Mouse (Mus musculus) erythroblast, embryonic 14.5 days (primary cell): ENCODE measurements around the gene Klhl22.

Experiments used
- GATA1 ChIP-seq: IDR thresholded peaks from 2 replicates; pipeline ENCODE4 v1.6.1; 2012; ENCODE audit warnings: low read length, inconsistent platforms, mixed read lengths
- TAL1 ChIP-seq: IDR thresholded peaks from 3 replicates; pipeline ENCODE4 v1.6.1; 2012; ENCODE audit warnings: low read length, inconsistent platforms, mixed read lengths

DNA sequence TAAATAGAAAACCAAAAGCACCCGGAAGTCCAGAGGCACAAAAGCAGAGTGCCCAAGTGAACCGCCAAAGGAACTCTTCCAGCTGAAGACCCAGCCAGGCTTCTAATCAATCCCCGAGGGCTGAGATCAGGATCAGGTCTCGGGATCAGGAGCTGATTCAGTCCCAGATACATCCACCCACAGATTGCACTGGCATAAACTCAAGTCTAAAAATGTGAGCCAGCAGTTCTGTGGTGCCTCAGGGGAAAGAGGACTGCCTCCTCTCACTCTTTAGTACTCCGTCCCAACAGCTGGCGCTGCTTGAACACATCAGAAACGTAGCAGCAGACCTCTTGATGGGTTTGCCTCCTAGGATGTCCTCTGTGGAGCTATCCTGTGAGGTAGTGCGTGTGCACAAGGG is 57.1 kb downstream of the Klhl22 start:
- TF ChIP-seq GATA1 (no peak), TAL1 (no peak)
